Mouse (Mus musculus) cerebellum, postnatal 25 days (tissue): ENCODE measurements around the gene Osbpl11.
"Not testable (repeated sequence)": the region's sequence is repeated elsewhere in the genome, so short reads cannot be mapped to it uniquely, and the experiment has no call there.

Source experiments
- DNase-seq, 2 experiments: peaks; one replicate each; pipeline ENCODE4 v3.0.0; 2021; ENCODE audit warnings: mixed read lengths in 2 of 2

Osbpl11 gene

DNA sequence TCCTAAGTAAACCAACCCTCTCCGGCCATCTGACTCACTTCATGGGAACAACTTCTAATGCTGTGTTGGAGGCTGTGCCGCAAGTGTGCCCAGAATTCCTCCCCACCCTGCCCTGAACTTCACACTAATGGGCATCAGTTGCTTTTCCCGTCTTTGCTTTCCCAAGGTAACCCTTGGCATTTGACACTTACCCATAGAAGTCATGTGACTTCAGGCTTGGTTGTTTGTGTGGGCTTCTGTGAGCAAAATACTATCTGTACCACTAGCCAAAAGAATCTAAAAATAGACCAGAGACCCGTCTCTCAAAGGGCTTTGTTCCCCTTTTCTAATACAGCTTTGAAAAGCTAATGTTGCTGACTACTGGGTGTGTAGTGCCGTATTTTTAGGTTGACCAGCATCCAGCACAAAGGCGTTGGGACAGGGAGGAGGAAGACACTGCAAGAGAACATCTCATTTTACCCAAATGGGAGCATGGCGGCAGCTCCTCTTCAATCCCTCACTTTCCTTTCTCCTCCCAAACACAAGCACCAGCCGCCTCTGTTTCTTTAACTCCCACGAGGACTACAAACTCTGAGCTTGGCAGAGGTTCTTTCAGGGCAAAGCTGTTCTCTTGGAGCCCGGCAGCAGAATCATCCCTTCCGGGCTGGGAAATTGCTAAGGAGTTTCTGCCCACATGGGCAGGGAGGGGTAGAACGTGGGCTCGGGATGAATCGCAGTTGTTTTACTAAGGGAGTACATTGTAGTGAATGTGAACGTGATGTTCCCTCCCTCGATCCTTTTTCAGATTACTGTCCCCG lies 6.4 kb upstream of the Osbpl11 start:
- peak; percentile 33 to 35 for DNase-seq

DNA sequence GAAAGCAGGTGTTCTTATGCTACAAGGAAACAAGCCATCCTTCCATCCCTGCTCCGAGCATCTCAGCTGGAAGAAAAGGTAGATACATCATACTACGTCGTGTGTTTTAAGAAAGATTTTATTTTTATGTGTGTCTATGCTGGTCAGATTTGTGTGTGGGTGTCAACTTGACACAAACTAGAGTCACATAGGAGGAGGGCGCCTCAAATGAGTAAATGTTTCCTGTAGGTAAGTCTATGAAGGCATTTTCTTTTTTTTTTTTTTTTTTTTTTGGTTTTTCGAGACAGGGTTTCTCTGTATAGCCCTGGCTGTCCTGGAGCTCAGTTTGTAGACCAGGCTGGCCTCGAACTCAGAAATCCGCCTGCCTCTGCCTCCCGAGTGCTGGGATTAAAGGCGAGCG lies 5.6 kb upstream of the Osbpl11 start:
- DNase-seq: not testable (repeated sequence)

DNA sequence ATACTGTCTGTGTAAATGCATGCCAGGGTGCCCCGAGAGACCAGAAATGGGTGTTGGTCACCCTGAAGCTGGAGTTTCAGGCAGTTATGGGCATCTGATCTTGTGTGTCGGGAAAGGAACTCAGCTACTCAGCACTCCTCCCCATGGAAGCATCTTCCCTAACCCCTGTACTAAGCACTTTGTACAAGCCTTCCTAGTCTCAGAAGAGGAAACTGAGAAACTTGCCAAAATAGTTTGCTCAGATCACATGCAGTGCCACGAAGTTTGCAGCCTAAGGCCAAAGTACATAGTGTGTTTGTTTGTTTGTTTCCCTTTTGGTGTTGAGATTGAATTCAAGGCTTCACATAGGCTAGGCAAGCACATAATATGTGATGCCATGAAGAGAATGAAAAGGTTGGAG lies 5.0 kb upstream of the Osbpl11 start:
- no peak for DNase-seq

DNA sequence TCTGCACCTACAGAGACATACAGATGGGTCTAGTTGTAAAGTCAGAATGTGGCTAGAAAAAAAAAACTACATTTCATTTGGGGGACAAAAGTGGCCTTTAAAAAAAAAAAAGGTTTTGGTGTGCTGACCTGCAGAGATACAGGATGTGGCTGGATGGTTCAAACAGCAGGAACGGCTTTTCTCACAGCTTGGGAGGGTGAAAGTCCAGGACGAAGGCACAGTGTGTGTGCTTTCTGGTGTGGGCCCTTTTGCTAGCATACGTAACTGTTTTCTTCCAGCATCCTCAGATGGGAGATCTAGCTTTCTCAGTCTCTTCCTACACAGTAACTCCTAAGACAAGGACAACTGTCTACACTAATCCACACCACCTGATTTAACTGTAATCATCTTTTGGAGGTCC lies 4.1 kb upstream of the Osbpl11 start:
- DNase-seq: no peak

DNA sequence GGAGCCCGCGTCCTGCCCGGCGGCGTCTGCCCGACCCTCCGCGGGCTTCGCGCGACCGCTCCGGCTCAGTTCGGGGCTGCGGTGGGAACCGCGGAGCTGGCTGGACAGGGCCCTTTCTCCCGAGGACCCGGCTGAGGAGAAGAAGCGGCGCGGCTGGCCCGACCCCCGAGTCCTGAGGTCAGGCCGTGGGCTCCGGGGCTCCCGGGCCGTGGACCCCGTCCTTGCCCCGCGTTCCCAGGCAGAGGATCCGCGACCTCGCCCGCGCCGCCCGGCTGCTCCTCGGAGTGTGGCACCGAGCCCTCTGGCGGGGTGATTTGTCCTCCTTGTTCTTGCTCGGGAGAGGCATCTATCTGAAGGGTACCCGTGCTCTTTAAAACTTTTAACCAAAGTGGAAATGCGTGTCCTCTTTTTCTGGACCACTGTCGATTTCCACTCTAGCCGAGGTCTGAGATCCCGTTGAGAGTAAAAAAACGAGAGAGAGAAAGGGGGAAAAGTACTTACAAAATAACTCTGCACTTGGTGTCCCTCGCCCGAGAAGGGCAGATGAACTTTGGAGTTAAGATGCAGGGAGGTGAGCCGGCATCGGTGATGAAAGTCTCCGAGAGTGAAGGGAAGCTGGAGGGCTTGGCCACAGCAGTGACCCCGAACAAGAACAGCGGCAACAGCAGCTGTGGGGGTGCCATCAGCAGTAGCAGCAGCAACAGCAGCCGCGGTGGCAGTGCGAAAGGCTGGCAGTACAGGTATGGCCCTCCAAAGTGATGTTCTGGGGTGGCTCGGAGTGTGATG lies 583 bp downstream of the Osbpl11 start:
- peak; percentile 15 to 74 for DNase-seq

DNA sequence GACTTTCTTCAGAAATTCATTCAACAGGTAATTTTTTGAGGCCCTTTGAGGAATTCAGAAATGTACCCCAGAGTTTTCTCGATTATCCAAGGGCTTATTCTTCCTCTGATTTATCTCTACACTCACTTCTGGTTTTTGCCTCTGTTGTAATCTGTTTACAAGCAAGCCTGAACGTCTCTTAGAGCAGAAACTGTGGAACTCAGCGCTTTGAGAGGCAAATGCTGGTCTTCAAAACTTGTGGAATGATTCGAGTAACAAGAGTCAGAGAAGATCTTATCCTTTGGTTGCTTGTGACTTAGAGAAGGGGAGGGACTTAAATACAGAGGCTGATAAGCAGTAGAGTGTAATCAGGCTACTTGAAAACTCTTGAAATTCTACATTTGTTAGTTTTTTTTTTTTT lies 1.3 kb downstream of the Osbpl11 start:
- DNase-seq: no peak

DNA sequence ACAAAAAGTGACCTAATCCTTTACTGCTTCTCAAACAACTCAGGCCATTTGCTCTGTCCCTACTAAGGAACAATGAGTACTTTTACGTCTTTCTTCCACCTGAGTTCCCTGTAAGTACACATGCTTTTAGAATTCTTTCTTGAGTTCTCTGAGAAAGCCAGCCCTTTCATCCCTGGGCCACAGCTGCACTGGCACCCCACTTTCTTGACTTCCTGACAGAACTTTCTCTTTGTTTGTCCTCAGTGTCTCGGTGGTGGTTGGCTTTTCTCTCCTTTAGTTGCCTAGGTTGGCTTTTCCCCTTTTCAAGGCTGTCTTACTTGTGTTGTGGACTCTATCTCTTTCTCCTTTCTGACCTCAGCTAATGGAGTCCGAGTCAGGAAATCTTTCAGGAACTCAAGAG lies 3.2 kb downstream of the Osbpl11 start:
- DNase-seq: no peak

DNA sequence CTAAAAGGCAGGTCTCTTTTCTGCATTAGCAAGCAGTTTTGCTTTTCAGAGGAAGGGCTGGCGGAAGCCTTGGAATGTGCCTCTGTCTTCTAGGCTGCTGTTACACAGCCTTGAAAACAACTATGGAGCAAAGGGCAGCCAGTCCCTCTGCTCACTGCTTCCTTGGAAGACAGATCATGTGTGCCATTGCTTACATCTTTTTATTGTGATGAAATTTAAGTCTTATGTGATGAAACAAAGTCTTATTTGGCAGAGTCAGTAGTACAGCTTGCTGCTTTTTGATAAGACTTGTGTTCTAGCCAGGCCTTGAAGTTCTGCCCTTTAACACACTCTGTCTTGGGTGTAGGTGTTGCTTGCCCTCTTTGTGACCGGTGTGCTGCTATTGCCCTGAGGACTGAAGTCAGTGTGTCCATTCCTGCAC lies 6.8 kb downstream of the Osbpl11 start:
- no peak for DNase-seq

DNA sequence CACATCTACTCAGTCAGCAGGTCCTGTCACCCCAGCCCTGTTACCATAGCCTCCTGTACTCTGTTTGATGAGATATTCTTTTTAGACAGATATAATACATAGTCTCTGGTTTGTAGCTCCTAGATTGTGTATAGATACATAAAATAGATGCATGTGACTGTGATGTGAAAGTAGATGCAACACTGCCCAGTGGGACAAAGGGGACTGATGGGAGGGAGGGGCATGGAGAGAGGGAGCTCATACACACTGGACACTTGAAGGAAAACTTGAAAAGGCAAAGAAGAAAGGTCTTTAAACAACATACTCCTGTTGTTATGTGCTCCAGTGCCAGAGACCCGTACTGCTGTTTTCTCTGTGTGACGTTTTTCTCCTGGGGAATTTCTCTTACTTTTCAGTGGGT lies 7.4 kb downstream of the Osbpl11 start:
- no peak for DNase-seq

DNA sequence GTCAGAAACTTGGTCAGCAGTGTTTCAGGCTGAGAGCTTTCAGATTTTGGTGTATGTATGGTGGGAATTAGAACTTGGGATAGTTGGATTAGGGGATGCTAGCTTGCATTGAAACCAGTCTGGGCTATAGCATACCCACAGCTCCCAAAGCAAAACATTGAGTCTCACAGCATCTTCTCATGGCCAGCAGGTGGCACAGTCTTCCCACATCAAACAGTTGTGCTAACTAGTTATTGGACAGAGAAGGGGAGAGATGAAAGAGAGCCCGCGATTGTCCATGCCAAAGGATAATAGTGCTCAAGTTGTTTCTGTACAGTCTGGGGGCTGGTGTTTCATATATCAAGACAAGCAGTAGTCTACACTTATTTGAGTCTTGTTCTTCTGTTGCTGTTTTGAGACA lies 8.8 kb downstream of the Osbpl11 start:
- DNase-seq: peak; percentile 37 to 69

DNA sequence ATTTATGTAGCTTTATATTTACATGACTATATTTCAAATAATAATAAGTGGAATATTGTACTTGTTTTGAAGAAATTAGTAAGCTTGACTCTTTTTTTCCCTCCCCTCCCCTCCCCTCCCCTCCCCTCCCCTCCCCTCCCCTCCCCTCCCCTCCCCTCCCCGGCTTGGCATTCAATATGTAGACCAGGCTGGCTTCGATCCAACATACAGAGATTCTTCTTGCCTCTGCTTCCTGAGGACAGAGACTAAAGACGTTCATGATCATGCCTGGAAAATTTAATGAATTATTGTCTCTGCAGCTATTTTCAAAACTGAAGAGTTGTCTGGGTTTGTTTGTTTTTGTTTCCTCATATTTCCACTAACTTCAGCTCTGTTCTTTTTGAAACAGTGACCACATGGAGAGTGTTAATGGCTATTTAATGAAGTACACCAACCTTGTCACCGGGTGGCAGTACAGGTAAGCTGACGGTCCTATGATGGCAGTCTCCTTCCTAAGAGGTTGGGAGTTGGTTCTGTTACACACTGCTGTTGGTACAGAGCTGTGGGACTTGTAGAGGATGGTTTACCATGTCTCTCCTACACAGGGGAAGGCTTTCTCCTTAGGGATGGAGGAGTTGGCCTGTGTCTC lies 10.9 kb downstream of the Osbpl11 start:
- peak in 1 of 2 experiments; percentile 46 for DNase-seq

DNA sequence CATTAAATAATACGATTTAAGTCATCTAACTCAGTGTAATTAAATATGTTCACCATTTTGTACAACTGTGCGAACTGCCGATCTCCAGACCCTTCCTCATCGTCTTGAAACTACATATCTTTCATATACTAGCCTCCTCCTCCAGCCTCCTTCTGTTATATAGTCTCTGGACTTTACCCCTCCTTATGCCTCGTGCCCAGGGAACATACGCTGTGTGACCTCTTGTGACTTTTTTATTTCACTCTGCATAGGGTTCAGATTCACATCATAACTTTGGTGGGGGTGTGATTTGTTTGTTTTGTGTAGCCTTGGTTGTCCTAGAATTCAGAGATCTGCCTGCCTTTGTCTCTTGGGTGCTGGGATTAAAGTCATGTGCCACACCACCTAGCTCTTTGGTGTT lies 11.7 kb downstream of the Osbpl11 start:
- no peak for DNase-seq

DNA sequence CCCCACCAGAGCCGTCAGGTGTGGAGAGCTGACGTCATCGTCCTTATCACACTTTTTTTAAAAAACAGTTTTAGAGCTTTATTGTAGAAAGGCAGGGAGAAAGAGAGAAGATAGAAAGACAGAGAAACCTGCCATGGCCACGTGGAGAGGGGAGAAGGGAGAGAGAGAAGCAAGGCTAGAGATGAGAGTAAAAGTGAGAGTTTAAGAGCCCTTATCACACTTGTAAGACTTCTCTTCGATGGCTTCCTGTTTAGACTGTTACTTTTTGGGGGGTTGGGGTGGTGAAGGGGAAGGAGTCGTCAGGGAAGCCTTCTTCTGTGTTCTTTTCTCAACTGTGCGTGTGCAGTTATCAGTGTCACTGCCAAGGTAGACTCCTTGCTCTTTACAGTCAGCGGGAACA lies 15.7 kb downstream of the Osbpl11 start:
- DNase-seq: no peak

DNA sequence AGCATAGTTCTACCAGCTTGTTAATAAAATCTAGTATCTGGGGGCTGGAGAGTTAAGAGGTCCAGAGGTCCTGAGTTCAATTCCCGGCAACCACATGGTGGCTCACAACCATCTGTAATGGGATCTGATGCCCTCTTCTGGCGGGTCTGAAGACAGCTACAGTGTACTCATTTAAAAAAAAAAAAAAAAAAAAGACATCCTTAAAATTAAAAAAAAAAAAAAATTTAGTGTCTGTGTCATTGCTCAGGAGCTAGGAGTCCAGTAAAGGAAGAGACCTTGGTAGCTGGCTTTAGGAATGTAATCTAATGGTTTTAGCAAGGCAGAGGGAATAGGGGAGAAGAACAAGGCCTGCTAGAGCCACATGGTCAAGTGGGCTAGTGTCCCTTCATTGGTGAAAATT lies 25.9 kb downstream of the Osbpl11 start:
- no peak for DNase-seq

DNA sequence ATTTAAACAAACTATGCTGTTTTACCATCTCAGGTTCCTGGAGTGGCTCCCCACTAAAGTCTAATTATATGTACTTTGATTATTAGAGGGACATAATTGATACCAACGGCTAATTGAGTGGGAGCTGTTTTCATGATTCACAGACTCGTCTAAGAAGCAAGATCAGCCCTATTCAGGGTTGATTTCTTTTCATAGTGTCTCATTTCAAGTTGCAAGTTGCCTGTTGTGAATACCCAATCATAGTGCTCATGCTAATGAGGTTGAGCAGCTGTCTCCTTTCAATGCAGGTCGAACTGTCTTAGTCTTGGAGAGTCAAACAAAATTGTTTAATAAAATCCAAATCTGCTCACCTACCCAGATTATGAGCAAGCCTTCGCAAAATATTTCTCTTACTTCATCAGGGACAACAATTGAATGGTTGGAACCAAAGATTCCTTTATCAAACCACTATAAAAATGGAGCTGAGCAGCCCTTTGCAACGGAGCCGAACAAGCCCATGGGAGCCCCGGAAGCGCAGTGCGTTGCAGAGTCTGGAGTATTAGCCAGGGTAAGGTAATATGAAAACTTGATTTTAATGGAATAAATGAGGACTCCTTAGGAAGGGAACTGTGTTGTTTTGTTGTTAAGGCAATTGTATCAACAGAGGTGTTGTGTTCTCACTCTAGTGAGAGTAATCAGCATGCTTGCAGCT lies 31.6 kb downstream of the Osbpl11 start:
- no peak for DNase-seq

DNA sequence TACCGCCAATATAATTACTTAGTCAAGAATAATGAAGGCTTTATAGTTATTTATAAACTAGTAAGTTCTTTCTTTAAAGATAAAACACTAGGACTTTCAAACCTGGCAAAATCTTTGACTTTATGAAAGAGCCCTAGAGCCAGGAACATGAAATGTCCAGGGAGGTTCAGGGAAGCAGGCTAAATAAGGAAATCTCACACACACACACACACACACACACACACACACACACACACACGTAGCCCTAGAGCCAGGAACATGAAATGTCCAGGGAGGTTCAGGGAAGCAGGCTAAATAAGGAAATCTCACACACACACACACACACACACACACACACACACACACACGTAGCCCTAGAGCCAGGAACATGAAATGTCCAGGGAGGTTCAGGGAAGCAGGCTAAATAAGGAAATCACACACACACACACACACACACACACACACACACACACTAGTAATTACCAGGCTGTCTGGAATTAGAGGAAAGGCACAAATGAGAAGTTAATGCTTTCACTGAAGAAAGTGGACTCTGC lies 32.7 kb downstream of the Osbpl11 start:
- DNase-seq: not testable (repeated sequence)

DNA sequence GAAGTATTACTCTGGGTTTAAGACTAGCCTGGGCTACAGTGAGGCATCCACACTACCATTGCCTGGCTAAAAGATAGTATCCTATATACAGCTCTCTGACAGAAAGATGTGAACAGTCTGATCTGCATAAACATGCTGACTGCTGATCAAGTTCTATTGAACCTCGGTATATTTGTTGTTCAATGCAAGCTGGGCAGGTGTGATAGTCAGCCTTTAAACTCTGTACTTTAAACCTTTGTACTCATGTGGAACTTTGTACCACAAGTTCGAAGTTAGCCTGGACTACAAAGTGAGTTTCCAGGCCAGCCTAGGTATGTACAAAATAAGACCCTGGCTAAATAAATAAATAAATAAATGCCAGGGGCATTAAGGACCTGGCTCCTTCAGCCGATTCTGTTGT lies 37.6 kb downstream of the Osbpl11 start:
- DNase-seq: no peak

DNA sequence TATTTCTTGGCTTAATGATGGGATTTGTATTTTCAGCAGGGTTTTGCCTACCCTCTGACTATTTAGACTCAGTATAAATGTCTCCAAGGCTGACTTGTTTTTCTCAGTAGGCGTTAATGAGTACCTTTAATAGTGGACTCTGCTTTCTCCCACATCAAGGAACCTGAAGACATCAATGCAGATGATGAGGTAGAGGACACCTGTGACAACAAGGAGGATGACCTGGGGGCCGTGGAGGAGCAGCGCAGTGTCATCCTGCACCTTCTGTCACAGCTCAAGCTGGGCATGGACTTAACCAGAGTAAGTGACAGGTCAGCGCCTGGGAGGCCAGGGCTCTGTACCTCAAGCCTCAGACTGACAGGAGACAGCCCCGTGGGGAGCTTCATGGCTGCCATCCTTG lies 39.5 kb downstream of the Osbpl11 start:
- DNase-seq: no peak

DNA sequence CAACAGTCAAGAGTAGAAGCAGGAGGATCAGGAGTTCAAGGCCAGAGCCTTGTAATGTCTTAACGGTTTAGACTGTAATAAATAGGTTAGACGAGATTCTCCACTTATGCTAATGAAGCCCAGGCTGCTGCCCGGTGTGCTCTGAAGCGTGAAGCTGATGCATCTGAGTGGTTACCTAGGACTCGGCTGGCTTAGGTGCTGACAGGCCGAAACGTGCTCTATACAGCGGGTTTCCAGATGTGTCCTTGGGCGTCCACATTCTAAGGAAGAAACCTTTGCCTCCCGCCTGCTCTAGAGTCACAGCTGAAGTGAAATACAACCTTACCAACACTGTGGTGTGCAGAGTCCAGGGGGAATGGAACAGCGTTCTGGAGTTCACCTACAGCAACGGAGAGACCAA lies 49.3 kb downstream of the Osbpl11 start:
- no peak for DNase-seq

DNA sequence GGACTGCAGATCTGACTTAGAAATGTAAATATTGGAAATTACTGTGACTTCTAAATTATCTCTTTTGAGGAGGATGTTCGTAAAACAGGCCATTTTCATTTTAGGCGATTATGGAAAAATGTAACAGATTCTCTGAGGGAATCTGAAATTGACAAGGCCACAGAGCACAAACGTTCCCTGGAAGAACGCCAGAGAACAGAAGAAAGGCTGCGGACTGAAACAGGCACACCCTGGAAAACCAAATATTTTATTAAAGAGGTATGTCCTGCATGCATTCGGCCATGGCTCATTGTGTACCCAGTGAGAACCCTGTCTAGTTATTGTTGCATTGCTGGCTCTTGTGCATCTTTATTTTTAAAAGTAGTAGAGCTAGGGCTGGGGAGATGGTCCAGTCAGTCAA lies 51.3 kb downstream of the Osbpl11 start:
- DNase-seq: no peak

DNA sequence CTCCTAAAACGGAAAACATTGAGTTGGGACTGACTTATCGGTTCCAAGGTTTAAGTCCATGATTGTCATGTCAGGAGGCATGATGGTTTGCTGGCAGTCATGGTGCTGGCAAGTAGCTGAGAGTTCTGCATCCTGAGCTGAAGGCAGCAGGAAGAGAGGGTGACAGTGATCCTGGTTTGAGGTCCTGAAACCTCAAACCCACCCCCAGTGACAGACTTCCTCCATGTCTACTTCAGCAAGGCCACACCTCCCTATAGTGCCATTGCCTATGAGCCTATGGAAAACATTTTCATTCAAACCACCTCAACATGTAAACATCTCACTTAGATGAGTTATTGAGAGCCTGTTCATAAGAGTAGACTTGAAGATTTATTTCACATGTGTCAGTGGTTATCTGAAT lies 54.4 kb downstream of the Osbpl11 start:
- DNase-seq: no peak

DNA sequence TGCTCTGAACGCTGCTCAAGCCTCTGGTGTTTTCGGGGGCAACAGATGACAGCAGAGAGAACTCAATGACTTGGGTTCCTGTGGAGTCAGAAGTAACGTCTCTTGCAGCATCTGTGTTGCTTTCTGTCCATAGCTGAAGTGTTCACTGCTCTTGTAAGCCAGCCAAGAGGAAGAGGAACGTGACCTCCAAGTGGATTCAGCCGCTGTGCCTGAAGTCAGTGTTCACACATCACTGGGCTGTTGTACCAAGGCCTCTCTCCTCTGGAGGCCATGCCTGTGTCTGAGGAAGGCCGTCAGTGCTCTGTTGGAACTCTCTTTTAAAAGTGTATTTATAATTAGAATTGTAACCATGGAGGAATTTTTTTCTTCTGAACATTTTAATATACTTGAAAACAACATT lies 57.2 kb downstream of the Osbpl11 start:
- no peak for DNase-seq

DNA sequence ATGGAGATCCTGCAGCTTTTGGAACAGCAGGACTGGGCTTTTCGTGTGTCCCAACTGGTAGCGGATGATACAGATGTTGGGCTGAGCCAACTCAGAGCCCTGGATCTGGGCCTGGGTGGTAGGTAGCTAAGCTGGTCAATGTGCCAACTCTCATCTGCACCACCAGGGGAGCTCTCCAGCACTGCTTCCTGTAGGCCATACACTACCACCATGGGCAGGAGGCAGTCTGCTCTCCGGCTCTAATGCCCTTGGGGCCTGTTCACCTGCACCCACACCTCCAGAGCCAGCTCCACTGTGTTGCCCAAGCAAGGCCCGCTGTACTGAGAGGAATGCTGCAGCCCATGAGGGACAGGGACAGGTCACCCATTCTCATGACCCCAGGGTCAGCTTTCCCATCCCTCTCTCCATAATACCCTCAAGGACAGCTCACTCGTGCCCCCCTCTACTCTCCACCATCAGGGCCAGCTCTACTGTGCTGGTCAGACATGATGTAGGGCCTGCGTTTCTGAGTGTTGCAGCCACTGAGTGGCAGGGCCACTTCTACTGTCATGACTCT lies 59.3 kb downstream of the Osbpl11 start:
- DNase-seq: no peak
